Mouse (Mus musculus): ENCODE results near the gene Oscar. TPM values are rescaled to one million over a fixed set of nuclear protein-coding genes. Genes with fewer than 3 reads are reported as not detected.
A peak's percentile ranks its signal among the peaks of the same experiment; 100 is the strongest.

Oscar gene
- polyA plus RNA-seq (2015; fragmentation: Nextera tagmentation; extraction: Ambion mirVana) = 0.59 TPM in 1 of 2 replicates, not detected in the other

DNA sequence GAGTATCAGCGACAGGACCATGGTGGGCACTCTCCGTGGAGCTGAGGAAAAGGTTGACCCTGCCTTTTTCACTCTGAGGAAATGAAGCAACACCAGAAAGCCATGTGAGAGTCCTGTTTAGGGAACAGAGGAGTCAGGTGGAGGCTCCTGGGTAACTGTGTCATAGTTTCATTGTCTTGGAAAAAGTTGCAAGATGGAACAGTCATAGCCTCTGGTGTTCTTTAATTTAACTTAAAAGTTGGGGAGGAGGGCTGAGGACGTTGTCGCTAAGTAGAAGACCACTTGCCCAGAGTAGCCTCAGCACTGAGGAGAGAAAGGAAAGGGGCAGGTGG lies at the start of gene Oscar:
Oscar (minus strand) TSS at position 101 of the 332 bp plus-strand sequence.
- peak within 1 kb of the TSS; percentile 72 for H3K4me3 ChIP-seq (replicated peaks)
- no peak within 1 kb of the TSS for H3K9ac ChIP-seq
- no peaks in the 10 kb centered on the region for H3K9me3 ChIP-seq (replicated peaks)
- no peak within 1 kb of the TSS for H3K27ac ChIP-seq
- ATAC-seq (replicated peaks; ENCODE audit: low FRiP score) = no peak
- 81% methylated on average over 4 of the region's 4 CpGs for WGBS
- peaks cover 9% of the 10 kb centered on the region for H3K4me1 ChIP-seq
- H3K27me3 ChIP-seq = no peaks in the 10 kb centered on the region
- H3K4me2 ChIP-seq = peak within 1 kb of the TSS; percentile 68
- peaks cover 24% of the 10 kb centered on the region for H3K36me3 ChIP-seq

DNA sequence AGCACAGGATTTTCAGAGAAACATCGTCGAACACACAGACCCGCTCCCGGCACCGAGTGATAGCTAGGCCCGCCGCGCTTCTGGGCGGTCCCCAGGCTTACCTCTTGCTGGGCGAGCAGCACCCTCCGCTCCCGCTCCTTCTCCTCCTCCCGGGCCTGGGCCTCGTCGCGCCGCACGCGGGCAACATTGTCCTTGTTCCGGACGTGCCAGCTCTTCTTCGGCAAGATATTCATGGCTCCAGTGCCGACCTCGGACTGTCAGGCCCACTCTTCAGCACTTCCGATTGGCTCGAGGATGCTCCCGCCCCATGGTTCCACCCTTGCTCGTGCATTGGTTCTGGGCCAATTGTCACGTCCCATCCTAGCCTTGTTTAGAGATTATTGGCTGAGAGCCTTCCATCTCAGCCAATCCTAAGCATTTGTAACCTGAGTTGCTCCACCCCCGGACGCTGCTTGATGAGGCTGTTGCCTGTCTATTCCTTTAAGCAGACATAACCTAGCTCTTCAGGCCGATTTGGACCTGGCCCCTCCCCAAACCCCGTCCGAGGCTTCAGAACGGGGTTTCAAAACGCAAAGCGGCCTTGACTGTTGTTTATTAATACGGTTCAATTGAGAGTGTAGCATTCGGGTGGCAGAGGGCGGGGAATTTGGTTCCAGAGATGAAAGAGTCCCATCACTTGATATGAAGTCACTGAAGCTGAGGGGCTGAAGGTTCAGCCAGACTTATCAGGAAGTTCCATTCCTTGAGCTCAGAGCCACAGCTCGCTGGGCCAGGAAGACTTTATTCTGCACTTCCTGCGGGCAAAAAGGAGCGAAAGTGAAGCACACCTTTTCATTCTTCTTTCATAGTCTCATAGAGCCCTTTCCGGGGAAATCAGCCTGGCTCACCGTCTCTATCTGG lies 49.5 kb upstream of the Oscar start, which contains the start of gene Leng1:
Leng1 (minus strand) TSS at position 626 of the 900 bp plus-strand sequence.
- peak; percentile 98 for ATAC-seq (replicated peaks; ENCODE audit: low FRiP score)
- H3K9me3 ChIP-seq (replicated peaks) = no peaks in the 10 kb centered on the region
- peak within 1 kb of the TSS; percentile 93 for H3K27ac ChIP-seq
- 4% methylated on average over 45 of the region's 45 CpGs for WGBS
- H3K4me3 ChIP-seq (replicated peaks) = peak within 1 kb of the TSS; percentile 82
- no peaks in the 10 kb centered on the region for H3K27me3 ChIP-seq
- H3K4me2 ChIP-seq = peak within 1 kb of the TSS; percentile 66
- H3K9ac ChIP-seq = peak within 1 kb of the TSS; percentile 79
- peaks cover 33% of the 10 kb centered on the region for H3K4me1 ChIP-seq
- peaks cover 37% of the 10 kb centered on the region for H3K36me3 ChIP-seq

DNA sequence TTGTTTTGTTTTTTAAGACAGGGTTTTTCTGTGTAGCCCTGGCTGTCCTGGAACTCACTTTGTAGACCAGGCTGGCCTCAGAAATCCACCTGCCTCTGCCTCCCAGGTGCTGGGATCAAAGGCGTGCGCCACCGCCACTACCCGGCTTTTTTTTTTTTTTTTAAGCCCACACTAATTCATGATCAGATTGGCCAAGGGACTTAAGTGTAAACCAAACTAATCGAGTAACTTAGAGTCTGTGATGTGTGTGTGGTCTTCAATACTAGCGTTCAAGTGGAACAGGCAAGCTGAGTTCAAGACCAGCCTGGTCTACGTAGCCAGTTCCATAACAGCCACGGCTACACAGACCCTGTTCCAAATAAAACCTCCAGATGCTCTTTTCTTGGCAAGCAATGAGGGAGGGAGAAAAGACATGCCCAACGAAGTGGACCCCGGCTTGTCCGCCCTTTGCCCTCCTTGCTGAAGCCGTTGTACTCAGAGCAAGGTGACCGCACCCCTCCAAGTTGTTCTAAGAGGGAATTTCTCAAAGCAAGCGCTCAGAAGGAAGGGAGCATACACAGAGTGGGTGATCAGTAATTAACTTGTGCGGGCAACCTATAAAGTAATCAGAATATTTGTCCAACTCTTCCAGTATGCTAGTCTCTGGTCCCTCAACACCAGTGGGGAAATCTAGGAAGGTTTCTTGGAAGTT lies 48.7 kb upstream of the Oscar start:
- Histone ChIP-seq H3K4me2 (peak overlapping the region; percentile 66), H3K27ac (peak overlapping the region; percentile 93), H3K36me3 (peaks cover 44% of the 10 kb centered on the region), H3K9me3 (replicated peaks) (no peaks in the 10 kb centered on the region), H3K9ac (peak overlapping the region; percentile 79), H3K27me3 (no peaks in the 10 kb centered on the region), H3K4me3 (replicated peaks) (peak overlapping the region; percentile 82), H3K4me1 (peaks cover 33% of the 10 kb centered on the region)
- ATAC-seq (replicated peaks; ENCODE audit: low FRiP score) = peak; percentile 30
- 29% methylated on average over 15 of the region's 15 CpGs for WGBS

DNA sequence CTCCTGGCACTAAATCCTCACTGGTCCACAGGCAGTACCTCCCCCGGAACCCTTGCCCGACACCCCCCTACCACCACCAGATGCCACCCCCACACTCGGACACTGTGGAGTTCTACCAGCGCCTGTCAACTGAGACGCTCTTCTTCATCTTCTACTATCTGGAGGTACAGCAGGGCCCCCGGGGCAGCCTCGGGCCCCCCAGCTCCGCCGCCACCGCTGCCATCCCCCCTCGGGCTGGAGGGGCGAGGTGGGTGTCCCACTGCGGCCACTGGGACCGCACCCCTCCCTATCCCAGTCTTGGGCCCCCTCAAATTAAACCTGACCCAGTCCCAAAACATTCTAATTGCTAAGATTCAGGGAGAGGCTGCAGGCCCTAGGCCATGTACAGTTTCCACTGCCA lies 42.6 kb upstream of the Oscar start:
- ATAC-seq (replicated peaks; ENCODE audit: low FRiP score) = no peak
- no peak overlapping the region for H3K9ac ChIP-seq
- peaks cover 4% of the 10 kb centered on the region for H3K4me1 ChIP-seq
- H3K36me3 ChIP-seq = peaks cover 99% of the 10 kb centered on the region
- H3K9me3 ChIP-seq (replicated peaks) = no peaks in the 10 kb centered on the region
- H3K4me2 ChIP-seq = no peak overlapping the region
- 93% methylated on average over 14 of the region's 14 CpGs for WGBS
- H3K4me3 ChIP-seq (replicated peaks) = no peak overlapping the region
- H3K27me3 ChIP-seq = no peaks in the 10 kb centered on the region
- no peak overlapping the region for H3K27ac ChIP-seq

DNA sequence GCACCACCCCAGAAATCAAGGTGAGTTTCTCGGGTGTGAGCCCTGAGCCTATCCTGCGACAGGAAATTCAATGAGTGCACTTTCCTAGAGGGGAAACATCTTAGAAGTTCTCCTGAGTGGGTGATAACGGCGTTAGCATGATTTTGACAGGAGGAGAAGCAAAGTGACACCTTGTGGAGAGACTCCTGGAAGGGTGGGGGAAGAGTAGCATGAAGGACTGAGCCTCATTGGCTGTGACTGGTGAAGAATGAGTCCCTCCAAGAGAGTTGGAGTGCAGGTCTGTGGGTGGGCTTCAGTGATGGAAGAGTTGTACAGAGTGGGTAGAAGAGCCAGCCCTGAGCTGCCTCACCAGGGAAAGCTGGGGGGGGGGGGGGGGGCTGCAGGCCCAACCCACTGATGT lies 41.0 kb upstream of the Oscar start:
- 87% methylated on average over 4 of the region's 4 CpGs for WGBS

DNA sequence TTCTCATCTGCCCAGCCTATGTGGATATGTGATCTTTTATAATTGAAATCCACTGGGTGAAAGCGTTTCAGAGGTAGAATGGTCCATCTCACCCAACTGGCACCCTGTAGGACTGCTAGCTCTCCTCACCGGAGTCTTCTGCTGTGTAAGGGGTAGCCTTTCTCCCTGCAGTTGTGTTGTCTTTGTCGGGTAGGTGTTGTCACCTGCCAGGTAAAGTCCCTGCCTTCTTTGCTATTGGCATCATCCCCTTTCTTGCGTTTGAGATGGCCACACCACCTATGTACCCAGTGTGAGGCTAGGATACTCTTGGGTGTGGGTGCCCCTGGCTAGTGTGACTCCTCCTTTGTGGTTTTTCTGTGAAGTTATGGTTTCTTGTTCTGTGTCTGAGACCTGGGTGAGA lies 30.7 kb upstream of the Oscar start:
- H3K4me3 ChIP-seq (replicated peaks) = peak overlapping the region; percentile 99
- H3K27ac ChIP-seq = no peak overlapping the region
- H3K4me2 ChIP-seq = peak overlapping the region; percentile 76
- no peaks in the 10 kb centered on the region for H3K9me3 ChIP-seq (replicated peaks)
- ATAC-seq (replicated peaks; ENCODE audit: low FRiP score) = no peak
- WGBS = 57% methylated on average over 4 of the region's 4 CpGs
- H3K36me3 ChIP-seq = peaks cover 49% of the 10 kb centered on the region
- peaks cover 38% of the 10 kb centered on the region for H3K4me1 ChIP-seq
- H3K27me3 ChIP-seq = no peaks in the 10 kb centered on the region
- H3K9ac ChIP-seq = peak overlapping the region; percentile 100

More for the DNA sequence above, 41.0 kb upstream of the Oscar start:
- ATAC-seq (replicated peaks; ENCODE audit: low FRiP score) = no peak
- Histone ChIP-seq H3K27ac (no peak overlapping the region), H3K9me3 (replicated peaks) (no peaks in the 10 kb centered on the region), H3K4me1 (no peaks in the 10 kb centered on the region), H3K4me3 (replicated peaks) (no peak overlapping the region), H3K27me3 (no peaks in the 10 kb centered on the region), H3K9ac (no peak overlapping the region), H3K36me3 (peaks cover 100% of the 10 kb centered on the region), H3K4me2 (no peak overlapping the region)

DNA sequence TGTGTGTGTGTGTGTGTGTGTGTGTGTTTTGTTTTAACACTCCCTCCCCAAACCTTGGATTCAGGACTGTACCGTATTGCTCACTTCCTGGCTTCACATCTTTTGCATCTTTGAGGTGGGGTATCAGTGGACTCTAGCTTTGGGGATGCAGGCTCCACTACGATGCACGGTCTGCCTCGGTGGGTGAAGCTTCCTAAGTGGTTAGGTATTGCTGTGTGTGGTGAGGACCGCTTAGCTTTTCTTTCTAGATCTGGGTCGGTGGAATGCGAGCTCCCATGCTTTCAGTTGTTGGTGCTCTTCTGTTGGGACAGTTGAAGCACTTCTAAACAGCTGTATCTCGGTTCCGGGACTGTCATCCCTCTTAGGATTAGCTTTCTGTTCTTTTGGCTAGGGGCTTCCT lies 30.2 kb upstream of the Oscar start:
- 15% methylated on average over 9 of the region's 9 CpGs for WGBS
- Histone ChIP-seq H3K9ac (peak overlapping the region; percentile 100), H3K9me3 (replicated peaks) (no peaks in the 10 kb centered on the region), H3K27me3 (no peaks in the 10 kb centered on the region), H3K4me1 (peaks cover 38% of the 10 kb centered on the region), H3K36me3 (peaks cover 49% of the 10 kb centered on the region), H3K4me2 (peak overlapping the region; percentile 76), H3K4me3 (replicated peaks) (peak overlapping the region; percentile 99), H3K27ac (peak overlapping the region; percentile 99; the same call in 1 of the 2 replicates)
- no peak for ATAC-seq (replicated peaks; ENCODE audit: low FRiP score)

DNA sequence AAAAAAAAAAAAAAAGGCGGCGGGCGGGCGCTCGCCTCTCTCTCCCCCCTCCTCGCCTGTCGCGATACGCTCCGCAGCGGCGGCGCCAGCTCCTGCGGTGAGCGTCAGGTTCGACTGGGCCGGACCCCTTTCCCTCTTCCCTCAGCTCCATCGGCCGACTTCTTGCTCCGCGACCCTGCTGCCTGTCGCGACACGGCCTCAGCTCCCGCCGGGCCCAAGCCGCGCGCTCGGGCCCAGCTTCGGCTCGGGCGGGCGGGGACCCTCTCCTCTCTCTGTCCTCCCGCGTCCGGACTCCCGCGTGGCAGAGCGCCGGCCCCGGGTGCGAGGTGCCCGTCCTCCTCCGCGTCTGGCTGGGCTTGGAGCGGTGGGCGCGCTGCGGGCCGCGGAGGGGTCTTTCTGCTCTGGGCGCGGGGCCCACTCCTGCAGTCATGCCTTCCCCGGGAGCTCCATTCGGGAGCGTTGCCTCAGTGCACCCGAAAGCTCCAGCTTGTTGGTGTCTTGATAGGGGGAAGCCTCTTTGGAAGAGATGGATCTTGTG lies 29.6 kb upstream of the Oscar start:
- H3K4me3 ChIP-seq (replicated peaks) = peak overlapping the region; percentile 99
- 0 out of 2 replicates have a peak, but pooled peaks have one; percentile 0 for ATAC-seq (replicated peaks; ENCODE audit: low FRiP score)
- H3K4me2 ChIP-seq = peak overlapping the region; percentile 76
- no peaks in the 10 kb centered on the region for H3K27me3 ChIP-seq
- H3K4me1 ChIP-seq = peaks cover 38% of the 10 kb centered on the region
- peak overlapping the region; percentile 99 for H3K27ac ChIP-seq
- 0% methylated on average over 53 of the region's 58 CpGs for WGBS
- H3K9ac ChIP-seq = peak overlapping the region; percentile 100
- peaks cover 49% of the 10 kb centered on the region for H3K36me3 ChIP-seq
- H3K9me3 ChIP-seq (replicated peaks) = no peaks in the 10 kb centered on the region

DNA sequence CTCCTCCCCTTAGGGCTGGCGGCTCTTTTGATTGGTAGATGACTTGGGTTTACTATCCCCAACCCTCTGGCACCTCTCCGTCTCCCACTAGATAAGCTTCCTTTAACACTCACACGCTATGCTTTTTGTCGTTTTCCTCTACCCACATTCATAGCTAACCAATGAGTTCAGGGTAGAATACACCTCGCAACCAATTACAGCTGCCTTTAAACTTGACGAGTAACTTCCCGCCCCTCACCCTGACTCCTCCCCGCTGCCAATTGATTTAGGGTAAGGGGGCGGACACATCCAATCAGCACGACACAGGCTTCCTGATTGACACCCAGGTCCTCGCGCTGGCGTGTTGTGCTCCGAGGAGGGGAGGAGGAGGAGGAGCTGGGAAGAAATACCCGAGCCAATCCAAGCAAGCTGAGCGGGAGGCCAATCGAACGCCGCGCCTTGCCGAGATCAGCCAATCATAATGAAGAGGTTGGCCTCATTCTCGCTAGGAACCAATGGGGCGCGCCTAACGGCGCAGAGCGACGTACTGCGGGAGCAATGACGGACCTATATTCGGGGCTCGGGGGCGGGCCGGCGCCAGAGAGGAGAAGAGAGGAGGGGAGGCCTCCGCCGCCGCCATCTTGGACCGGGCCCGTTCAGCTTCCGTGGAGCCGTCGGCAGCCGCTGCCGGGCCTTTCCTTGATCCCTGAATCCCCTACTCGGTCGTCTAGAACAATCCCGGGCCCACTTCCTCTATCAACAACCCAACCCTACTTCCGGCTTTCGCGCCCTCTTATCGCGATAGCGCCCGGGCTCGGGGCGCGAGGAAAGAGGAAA lies 28.9 kb upstream of the Oscar start, which contains the start of gene Cnot3:
Cnot3 (plus strand) TSS at position 597 of the 816 bp plus-strand sequence.
- H3K4me3 ChIP-seq (replicated peaks) = peak within 1 kb of the TSS; percentile 99
- H3K36me3 ChIP-seq = peaks cover 49% of the 10 kb centered on the region
- WGBS = under 1% methylated on average over 58 of the region's 58 CpGs
- no peaks in the 10 kb centered on the region for H3K27me3 ChIP-seq
- peak within 1 kb of the TSS; percentile 76 for H3K4me2 ChIP-seq
- ATAC-seq (replicated peaks; ENCODE audit: low FRiP score) = peak; percentile 99
- H3K9ac ChIP-seq = peak within 1 kb of the TSS; percentile 100
- H3K9me3 ChIP-seq (replicated peaks) = no peaks in the 10 kb centered on the region
- peaks cover 38% of the 10 kb centered on the region for H3K4me1 ChIP-seq
- peak within 1 kb of the TSS; percentile 99 for H3K27ac ChIP-seq

DNA sequence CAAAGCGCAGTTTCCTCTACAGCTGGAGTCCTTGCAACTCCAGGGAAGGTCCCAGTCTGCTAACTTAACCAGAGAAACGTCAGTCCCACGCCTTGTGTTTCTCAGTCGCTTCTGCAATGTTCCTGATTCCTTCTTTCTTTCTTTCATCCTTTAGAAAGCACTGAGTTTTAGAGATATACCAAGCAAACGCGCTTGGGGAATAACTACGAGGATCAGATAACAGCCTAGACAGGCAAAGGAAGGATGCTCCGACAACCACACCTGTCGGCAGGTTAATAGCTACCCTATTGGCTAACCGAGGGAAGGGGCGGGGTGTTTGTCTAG lies 28.4 kb upstream of the Oscar start:
- peak overlapping the region; percentile 99 for H3K27ac ChIP-seq
- H3K9me3 ChIP-seq (replicated peaks) = no peaks in the 10 kb centered on the region
- peak; percentile 0; the same call in 1 of the 2 replicates for ATAC-seq (replicated peaks; ENCODE audit: low FRiP score)
- WGBS = under 1% methylated on average over 11 of the region's 11 CpGs
- H3K27me3 ChIP-seq = no peaks in the 10 kb centered on the region
- peak overlapping the region; percentile 24; the same call in 1 of the 2 replicates for H3K9ac ChIP-seq
- H3K4me2 ChIP-seq = peak overlapping the region; percentile 75
- peak overlapping the region; percentile 99 for H3K4me3 ChIP-seq (replicated peaks)
- H3K4me1 ChIP-seq = peaks cover 38% of the 10 kb centered on the region
- peaks cover 51% of the 10 kb centered on the region for H3K36me3 ChIP-seq

DNA sequence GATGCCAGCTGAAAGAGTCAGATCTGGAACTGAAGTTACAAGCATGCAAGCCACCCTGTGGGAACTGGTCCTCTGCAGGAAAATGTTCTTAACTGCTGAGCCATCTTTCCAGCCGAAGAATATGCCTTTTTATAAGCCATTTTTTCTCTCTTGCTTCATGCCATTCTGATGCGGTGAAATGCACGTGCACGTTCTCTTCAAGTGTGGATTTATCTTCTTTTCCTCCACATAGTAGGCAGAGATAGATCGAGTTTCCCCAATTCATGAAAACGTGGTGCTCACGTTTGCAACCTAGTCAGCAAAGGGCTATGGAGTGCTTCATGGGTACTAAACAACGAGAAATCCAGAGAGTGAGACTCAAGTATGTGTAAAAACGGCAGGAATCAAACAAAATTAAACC lies 27.9 kb upstream of the Oscar start:
- H3K4me2 ChIP-seq = peak overlapping the region; percentile 75
- peaks cover 34% of the 10 kb centered on the region for H3K4me1 ChIP-seq
- H3K36me3 ChIP-seq = peaks cover 53% of the 10 kb centered on the region
- no peaks in the 10 kb centered on the region for H3K9me3 ChIP-seq (replicated peaks)
- 0 out of 2 replicates have a peak overlapping the region, but pooled peaks have one; percentile 99 for H3K27ac ChIP-seq
- H3K4me3 ChIP-seq (replicated peaks) = peak overlapping the region; percentile 99
- H3K9ac ChIP-seq = peak overlapping the region; percentile 24; the same call in 1 of the 2 replicates
- WGBS = 19% methylated on average over 9 of the region's 9 CpGs
- H3K27me3 ChIP-seq = no peaks in the 10 kb centered on the region
- no peak for ATAC-seq (replicated peaks; ENCODE audit: low FRiP score)

All from kidney, embryonic 15.5 days (tissue).